In genomic region chr19:5746907-5747363, GRCm38 (mm10) we compare ENCODE assay signal across 1 mouse cellular context.
TF ChIP-seq lines count a peak whose summit lies in the region.

No protein-coding gene starts in this region.

TF ChIP-seq in MEL, 35 proteins besides CTCF, POLR2A, EP300 and RAD21 (continued from another document):
- TF ChIP-seq MEF2A (IDR thresholded peaks at IDR 0.05; ENCODE audit: extremely low read depth, insufficient replicate concordance, low read depth, low read length, poor library complexity, severe bottlenecking) (no peak), TCF12 (IDR thresholded peaks at IDR 0.05; ENCODE audit: low read depth, low read length) (no peak), ZC3H11A (IDR thresholded peaks at IDR 0.05; ENCODE audit: low read depth, low read length) (no peak), USF2 (IDR thresholded peaks at IDR 0.05; ENCODE audit: borderline replicate concordance in 1 of 2, insufficient read depth in 1 of 2, low read depth in 1 of 2, low read length in 2 of 2) (no peak)
